ENCODE assay signal across 8 mouse cellular contexts in genomic region chr9:95954226-95954584, GRCm38 (mm10). TPM values are rescaled to one million over a fixed set of nuclear protein-coding genes. Genes with fewer than 3 reads are reported as not detected.
DNase-seq lines count a peak whose midpoint lies in the region; ATAC-seq and TF ChIP-seq lines count a peak whose summit lies in the region.

No protein-coding gene starts in this region.

- H3K9me3 ChIP-seq in kidney, embryonic 14.5 days (ENCODE audit: control insufficient read depth, low read length): no peaks in the 10 kb centered on the region
- no peaks in the 10 kb centered on the region for H3K9me3 ChIP-seq in ES-Bruce4 (replicated peaks; ENCODE audit: control insufficient read depth, insufficient read depth, low read length, poor library complexity, severe bottlenecking)
- H3K9me3 ChIP-seq in hindbrain, embryonic 16.5 days (ENCODE audit: control insufficient read depth, low read length): no peaks in the 10 kb centered on the region
- no peaks in the 10 kb centered on the region for H3K9me3 ChIP-seq in midbrain, embryonic 10.5 days (replicated peaks)

- TF ChIP-seq POLR2A in ES-Bruce4 (IDR thresholded peaks at IDR 0.05; ENCODE audit: insufficient read depth, low read length): no peak

- peak overlapping the region; percentile 97 for H3K9ac ChIP-seq in kidney, embryonic 14.5 days (ENCODE audit: low read depth, low read length)
- H3K9ac ChIP-seq in ES-Bruce4 (ENCODE audit: low read depth, poor library complexity, severe bottlenecking): peak overlapping the region; percentile 87
- H3K9ac ChIP-seq in hindbrain, embryonic 16.5 days (ENCODE audit: low read depth, low read length): peak overlapping the region; percentile 72

- H3K4me2 ChIP-seq in kidney, embryonic 14.5 days (replicated peaks; ENCODE audit: low read depth, low read length): peak overlapping the region; percentile 52
- H3K4me2 ChIP-seq in hindbrain, embryonic 16.5 days (ENCODE audit: low read length): peak overlapping the region; percentile 67

- no peak for TF ChIP-seq EP300 in ES-Bruce4 (IDR thresholded peaks at IDR 0.05; ENCODE audit: insufficient read depth, low read depth, low read length)

- WGBS in kidney, embryonic 14.5 days: under 1% methylated on average over 7 of the region's 7 CpGs
- 0% methylated on average over 7 of the region's 7 CpGs for WGBS in hindbrain, embryonic 16.5 days
- WGBS in midbrain, embryonic 10.5 days: under 1% methylated on average over 7 of the region's 7 CpGs

- peak; percentile 76 for ATAC-seq in kidney, embryonic 14.5 days (ENCODE audit: low FRiP score, low TSS enrichment)
- peak; percentile 90 for ATAC-seq in hindbrain, embryonic 16.5 days

- no peak overlapping the region; the same call in 1 of the 2 replicates for H3K27ac ChIP-seq in kidney, embryonic 14.5 days (ENCODE audit: low read depth, low read length)
- H3K27ac ChIP-seq in ES-Bruce4 (ENCODE audit: insufficient read depth, low read length): no peak overlapping the region
- H3K27ac ChIP-seq in brown adipose tissue, adult 24 weeks (replicated peaks; ENCODE audit: low read depth, low read length): peak overlapping the region; percentile 54
- H3K27ac ChIP-seq in hindbrain, embryonic 16.5 days (ENCODE audit: low read depth, low read length): peak overlapping the region; percentile 57
- peak overlapping the region; percentile 97 for H3K27ac ChIP-seq in midbrain, embryonic 10.5 days (replicated peaks)

- TF ChIP-seq CTCF in ES-Bruce4 (IDR thresholded peaks at IDR 0.05; ENCODE audit: low read depth, low read length): peak; percentile 15

- peaks cover 14% of the 10 kb centered on the region; the same call in 1 of the 2 replicates for H3K36me3 ChIP-seq in kidney, embryonic 14.5 days (ENCODE audit: control insufficient read depth, insufficient read depth, low read length)
- peaks cover 3% of the 10 kb centered on the region for H3K36me3 ChIP-seq in ES-Bruce4 (ENCODE audit: control insufficient read depth, insufficient read depth, low read length, poor library complexity, severe bottlenecking)
- H3K36me3 ChIP-seq in hindbrain, embryonic 16.5 days (ENCODE audit: control insufficient read depth, insufficient read depth, low read length): peaks cover 2% of the 10 kb centered on the region; the same call in 1 of the 2 replicates
- H3K36me3 ChIP-seq in midbrain, embryonic 10.5 days: peaks cover 32% of the 10 kb centered on the region

- H3K27me3 ChIP-seq in kidney, embryonic 14.5 days (ENCODE audit: control insufficient read depth, insufficient read depth, low read length): no peaks in the 10 kb centered on the region
- H3K27me3 ChIP-seq in ES-Bruce4 (ENCODE audit: control insufficient read depth, insufficient read depth, low read length, poor library complexity, severe bottlenecking): no peaks in the 10 kb centered on the region
- H3K27me3 ChIP-seq in hindbrain, embryonic 16.5 days (replicated peaks; ENCODE audit: control insufficient read depth, insufficient read depth, low read length): no peaks in the 10 kb centered on the region
- H3K27me3 ChIP-seq in midbrain, embryonic 10.5 days (ENCODE audit: low read depth, poor library complexity, severe bottlenecking): no peaks in the 10 kb centered on the region

- peak overlapping the region; percentile 98 for H3K4me3 ChIP-seq in kidney, embryonic 14.5 days (ENCODE audit: low read length)
- H3K4me3 ChIP-seq in ES-Bruce4 (ENCODE audit: low read depth, low read length): peak overlapping the region; percentile 89
- H3K4me3 ChIP-seq in brown adipose tissue, adult 24 weeks (ENCODE audit: insufficient read depth, low read depth, low read length): peak overlapping the region; percentile 86
- peak overlapping the region; percentile 59 for H3K4me3 ChIP-seq in hindbrain, embryonic 16.5 days (ENCODE audit: low read length)
- peak overlapping the region; percentile 91 for H3K4me3 ChIP-seq in midbrain, embryonic 10.5 days

- 0 out of 2 replicates have a peak, but pooled peaks cover 3% of the 10 kb centered on the region for H3K4me1 ChIP-seq in kidney, embryonic 14.5 days (ENCODE audit: control insufficient read depth, insufficient read depth, low read length)
- no peaks in the 10 kb centered on the region for H3K4me1 ChIP-seq in ES-Bruce4 (ENCODE audit: control insufficient read depth, insufficient read depth, low read length)
- peaks cover 5% of the 10 kb centered on the region; the same call in 1 of the 2 replicates for H3K4me1 ChIP-seq in brown adipose tissue, adult 24 weeks (ENCODE audit: control insufficient read depth, insufficient read depth, insufficient read length, low read length)
- H3K4me1 ChIP-seq in hindbrain, embryonic 16.5 days (ENCODE audit: control insufficient read depth, insufficient read depth, low read depth, low read length): peaks cover 6% of the 10 kb centered on the region
- peaks cover 17% of the 10 kb centered on the region; the same call in 1 of the 2 replicates for H3K4me1 ChIP-seq in midbrain, embryonic 10.5 days

- DNase-seq in kidney, adult 11 months: no peak
- DNase-seq in midbrain, embryonic 10.5 days (ENCODE audit: low spot score): peak; percentile 59
- DNase-seq in gastrocnemius, postnatal 25 days: no peak
- no peak for DNase-seq in c-Kit-positive CD71-positive TER-119-positive erythroid progenitor cells, embryonic 14.5 days (ENCODE audit: low spot score)

RNA-seq across cellular contexts. Expression of gene Xrn1, which starts 0.4 kb away (rescaled TPM):
- 13.1 and 29.2 TPM in 2 replicates for polyA plus RNA-seq in kidney, embryonic 14.5 days (2014; fragmentation: Nextera tagmentation; extraction: Ambion mirVana)
- polyA plus RNA-seq in ES-Bruce4 (2011; ENCODE audit: insufficient read depth, insufficient read length, low read depth, missing spikeins): 46.9 and 59.3 TPM in 2 replicates
- polyA plus RNA-seq in brown adipose tissue, adult 24 weeks (2012; ENCODE audit: insufficient read depth, insufficient read length, missing spikeins): 5.9 and 8.0 TPM in 2 replicates
- 12.9 and 13.9 TPM in 2 replicates for polyA plus RNA-seq in hindbrain, embryonic 16.5 days (2015; fragmentation: Nextera tagmentation; extraction: Ambion mirVana)
- polyA plus RNA-seq in midbrain, embryonic 10.5 days (2016; fragmentation: Nextera tagmentation; extraction: Ambion mirVana): 19.7 and 20.9 TPM in 2 replicates
- total RNA-seq in gastrocnemius, postnatal 25 days (2021): 1 to 10 TPM; 8.1 to 9.2 TPM

Comparison
In these comparisons a context has a peak if more than half of its experiments do, and no peak if none do; other contexts are left out.
1. H3K27ac ChIP-seq: peak in brown adipose tissue, adult 24 weeks (single experiment), hindbrain, embryonic 16.5 days (single experiment) and midbrain, embryonic 10.5 days (single experiment); none in kidney, embryonic 14.5 days (single experiment) and ES-Bruce4 (single experiment).
2. Peak in every context shown above with its lines, with median percentiles within 50 percentile points of each other: H3K4me3 ChIP-seq and H3K9ac ChIP-seq.